Mouse (Mus musculus): Measurements from ENCODE around the gene Acot4.
"Not testable (repeated sequence)": the region's sequence is repeated elsewhere in the genome, so short reads cannot be mapped to it uniquely, and the experiment has no call there.

Acot4 gene

GRCm38 (mm10) chr12:84077371-84077990 is 39.3 kb downstream of the Acot4 start:
- no peak for DNase-seq (ENCODE audit: low spot score)

GRCm38 (mm10) chr12:84083842-84084241 is 45.7 kb downstream of the Acot4 start:
- no peak for DNase-seq (ENCODE audit: low spot score)

- no peak for DNase-seq (ENCODE audit: low spot score)
Measured at GRCm38 (mm10) chr12:84084581-84084980, 46.4 kb downstream of the Acot4 start.

GRCm38 (mm10) chr12:84094666-84095065 is 56.5 kb downstream of the Acot4 start:
- not testable (repeated sequence) for DNase-seq (ENCODE audit: low spot score)

All from MN1 (cell line).